Mouse (Mus musculus): ENCODE data around the gene Csrp1. TPM values are rescaled to one million over a fixed set of nuclear protein-coding genes. Genes with fewer than 3 reads are reported as not detected.
A peak's percentile ranks its signal among the peaks of the same experiment; 100 is the strongest.

Gene Csrp1
- polyA plus RNA-seq, 1 experiment from 2014 or later, result 285 TPM

- 9% methylated on average over 29 of the region's 29 CpGs for WGBS
- TF ChIP-seq CTCF (IDR thresholded peaks at IDR 0.05; ENCODE audit: low read depth), result peak; percentile 90
Measured at GRCm38 (mm10) chr1:135698996-135699705, 20.7 kb upstream of the Csrp1 start.

GRCm38 (mm10) chr1:135699892-135700291, 20.0 kb upstream of the Csrp1 start:
- H3K4me3 ChIP-seq (ENCODE audit: low read depth, low read length), result no peak overlapping the region
- peaks cover 4% of the 10 kb centered on the region; the same call in 1 of the 2 replicates for H3K4me1 ChIP-seq (replicated peaks; ENCODE audit: control insufficient read depth, insufficient read depth, low read length)
- no peaks in the 10 kb centered on the region for H3K9me3 ChIP-seq (ENCODE audit: control insufficient read depth)
- H3K9ac ChIP-seq (ENCODE audit: low read depth, low read length), result no peak overlapping the region
- H3K27me3 ChIP-seq (replicated peaks; ENCODE audit: control insufficient read depth, insufficient read depth, low read length), result no peaks in the 10 kb centered on the region; the same call in 1 of the 2 replicates
- no peak for ATAC-seq
- H3K36me3 ChIP-seq (ENCODE audit: control insufficient read depth, insufficient read depth), result no peaks in the 10 kb centered on the region
- no peak for TF ChIP-seq CTCF (IDR thresholded peaks at IDR 0.05; ENCODE audit: low read depth)
- H3K4me2 ChIP-seq (replicated peaks; ENCODE audit: low read depth), result peak overlapping the region; percentile 57
- H3K27ac ChIP-seq (ENCODE audit: low read depth, low read length), result no peak overlapping the region
- 47% methylated on average over 2 of the region's 2 CpGs for WGBS

More at GRCm38 (mm10) chr1:135698996-135699705, 20.7 kb upstream of the Csrp1 start:
- H3K4me3 ChIP-seq (ENCODE audit: low read depth, low read length), result peak overlapping the region; percentile 16
- H3K36me3 ChIP-seq (ENCODE audit: control insufficient read depth, insufficient read depth), result no peaks in the 10 kb centered on the region
- H3K27me3 ChIP-seq (replicated peaks; ENCODE audit: control insufficient read depth, insufficient read depth, low read length), result no peaks in the 10 kb centered on the region; the same call in 1 of the 2 replicates
- ATAC-seq, result peak; percentile 52
- H3K9ac ChIP-seq (ENCODE audit: low read depth, low read length), result no peak overlapping the region
- no peaks in the 10 kb centered on the region for H3K9me3 ChIP-seq (ENCODE audit: control insufficient read depth)
- peak overlapping the region; percentile 57 for H3K4me2 ChIP-seq (replicated peaks; ENCODE audit: low read depth)
- peaks cover 4% of the 10 kb centered on the region; the same call in 1 of the 2 replicates for H3K4me1 ChIP-seq (replicated peaks; ENCODE audit: control insufficient read depth, insufficient read depth, low read length)
- no peak overlapping the region for H3K27ac ChIP-seq (ENCODE audit: low read depth, low read length)

- H3K27me3 ChIP-seq (replicated peaks; ENCODE audit: control insufficient read depth, insufficient read depth, low read length), result no peaks in the 10 kb centered on the region; the same call in 1 of the 2 replicates
- WGBS, result 4% methylated on average over 7 of the region's 7 CpGs
- ATAC-seq, result peak; percentile 48; the same call in 1 of the 2 replicates
- H3K9ac ChIP-seq (ENCODE audit: low read depth, low read length), result no peak overlapping the region
- H3K36me3 ChIP-seq (ENCODE audit: control insufficient read depth, insufficient read depth), result no peaks in the 10 kb centered on the region
- H3K4me2 ChIP-seq (replicated peaks; ENCODE audit: low read depth), result no peak overlapping the region
- peak; percentile 94 for TF ChIP-seq CTCF (IDR thresholded peaks at IDR 0.05; ENCODE audit: low read depth)
- no peak overlapping the region for H3K4me3 ChIP-seq (ENCODE audit: low read depth, low read length)
- peaks cover 4% of the 10 kb centered on the region; the same call in 1 of the 2 replicates for H3K4me1 ChIP-seq (replicated peaks; ENCODE audit: control insufficient read depth, insufficient read depth, low read length)
- H3K9me3 ChIP-seq (ENCODE audit: control insufficient read depth), result no peaks in the 10 kb centered on the region
- no peak overlapping the region for H3K27ac ChIP-seq (ENCODE audit: low read depth, low read length)
Measured at GRCm38 (mm10) chr1:135700605-135701004, 19.3 kb upstream of the Csrp1 start.

- Histone ChIP-seq H3K36me3 (ENCODE audit: control insufficient read depth, insufficient read depth) (no peaks in the 10 kb centered on the region), H3K4me2 (replicated peaks; ENCODE audit: low read depth) (no peak overlapping the region), H3K4me1 (replicated peaks; ENCODE audit: control insufficient read depth, insufficient read depth, low read length) (peaks cover 4% of the 10 kb centered on the region; the same call in 1 of the 2 replicates), H3K27ac (ENCODE audit: low read depth, low read length) (no peak overlapping the region), H3K4me3 (ENCODE audit: low read depth, low read length) (no peak overlapping the region), H3K9me3 (ENCODE audit: control insufficient read depth) (no peaks in the 10 kb centered on the region), H3K27me3 (replicated peaks; ENCODE audit: control insufficient read depth, insufficient read depth, low read length) (no peaks in the 10 kb centered on the region; the same call in 1 of the 2 replicates), H3K9ac (ENCODE audit: low read depth, low read length) (no peak overlapping the region)
- TF ChIP-seq CTCF (IDR thresholded peaks at IDR 0.05; ENCODE audit: low read depth), result no peak
- ATAC-seq, result no peak
- WGBS, result 44% methylated on average over 3 of the region's 3 CpGs
Measured at GRCm38 (mm10) chr1:135701314-135701713, 18.5 kb upstream of the Csrp1 start.

- Histone ChIP-seq H3K4me1 (replicated peaks; ENCODE audit: control insufficient read depth, insufficient read depth, low read length) (peaks cover 4% of the 10 kb centered on the region; the same call in 1 of the 2 replicates), H3K9me3 (ENCODE audit: control insufficient read depth) (no peaks in the 10 kb centered on the region), H3K9ac (ENCODE audit: low read depth, low read length) (no peak overlapping the region), H3K4me3 (ENCODE audit: low read depth, low read length) (no peak overlapping the region), H3K4me2 (replicated peaks; ENCODE audit: low read depth) (no peak overlapping the region), H3K27me3 (replicated peaks; ENCODE audit: control insufficient read depth, insufficient read depth, low read length) (no peaks in the 10 kb centered on the region; the same call in 1 of the 2 replicates), H3K27ac (ENCODE audit: low read depth, low read length) (no peak overlapping the region), H3K36me3 (ENCODE audit: control insufficient read depth, insufficient read depth) (no peaks in the 10 kb centered on the region)
- 64% methylated on average over 2 of the region's 2 CpGs for WGBS
- ATAC-seq, result no peak
- no peak for TF ChIP-seq CTCF (IDR thresholded peaks at IDR 0.05; ENCODE audit: low read depth)
Measured at GRCm38 (mm10) chr1:135702722-135703121, 17.1 kb upstream of the Csrp1 start.

- ATAC-seq, result no peak
- Histone ChIP-seq H3K4me1 (replicated peaks; ENCODE audit: control insufficient read depth, insufficient read depth, low read length) (no peaks in the 10 kb centered on the region), H3K27ac (ENCODE audit: low read depth, low read length) (no peak overlapping the region), H3K4me2 (replicated peaks; ENCODE audit: low read depth) (no peak overlapping the region), H3K27me3 (replicated peaks; ENCODE audit: control insufficient read depth, insufficient read depth, low read length) (no peaks in the 10 kb centered on the region), H3K9ac (ENCODE audit: low read depth, low read length) (no peak overlapping the region), H3K4me3 (ENCODE audit: low read depth, low read length) (no peak overlapping the region), H3K36me3 (ENCODE audit: control insufficient read depth, insufficient read depth) (no peaks in the 10 kb centered on the region), H3K9me3 (ENCODE audit: control insufficient read depth) (no peaks in the 10 kb centered on the region)
- peak; percentile 36 for TF ChIP-seq CTCF (IDR thresholded peaks at IDR 0.05; ENCODE audit: low read depth)
- 67% methylated on average over 3 of the region's 3 CpGs for WGBS
Measured at GRCm38 (mm10) chr1:135704317-135704821, 15.5 kb upstream of the Csrp1 start.

All from intestine, postnatal 0 days (tissue).